Mouse (Mus musculus) erythroblast, adult 5-6 weeks (primary cell): ENCODE measurements around the gene Rnf130. TPM values are rescaled to one million over a fixed set of nuclear protein-coding genes. Genes with fewer than 3 reads are reported as not detected.

Experiments used
- ATAC-seq: replicated peaks from 2 replicates; pipeline ENCODE4 v1.8.0; 2016; ENCODE audit warnings: moderate number of reproducible peaks, mild to moderate bottlenecking, moderate TSS enrichment, inconsistent platforms; ENCODE audit not compliant: poor library complexity, low FRiP score, severe bottlenecking
- total RNA-seq, 2 experiments: library from RNA; stranded (forward) in 1 of 2; stranded (reverse) in 1 of 2; fragments of 150-400 nt in 1 of 2; fragments of 200-764, 138-1000 nt in 1 of 2; gene quantifications; 2 replicates each; pipeline versions ENCODE4 v1.2.3 to v1.2.4; 2015 to 2017; ENCODE audit warnings: low replicate concordance in 2 of 2

The Rnf130 gene
- 78.8 and 84.9 TPM in 2 replicates for total RNA-seq (2015; ENCODE audit: low replicate concordance)
- 45.4 and 63.6 TPM in 2 replicates for total RNA-seq (2017; ENCODE audit: low replicate concordance)

- peak; percentile 85 for ATAC-seq
Measured at GRCm38 (mm10) chr11:50024833-50025720, at the start of gene Rnf130. Rnf130 (plus strand) TSS chr11:50025346.

GRCm38 (mm10) chr11:49977963-49978568, 47.1 kb upstream of the Rnf130 start:
- ATAC-seq: no peak

GRCm38 (mm10) chr11:49978935-49979334, 46.2 kb upstream of the Rnf130 start:
- ATAC-seq: no peak

GRCm38 (mm10) chr11:49980681-49981235, 44.4 kb upstream of the Rnf130 start:
- ATAC-seq: no peak

GRCm38 (mm10) chr11:49981321-49981963, 43.7 kb upstream of the Rnf130 start:
- peak; percentile 76 for ATAC-seq

GRCm38 (mm10) chr11:49982094-49982493, 43.1 kb upstream of the Rnf130 start:
- no peak for ATAC-seq

GRCm38 (mm10) chr11:49982881-49983280, 42.3 kb upstream of the Rnf130 start:
- no peak for ATAC-seq

- ATAC-seq: no peak
Measured at GRCm38 (mm10) chr11:49983875-49984552, 41.1 kb upstream of the Rnf130 start.

GRCm38 (mm10) chr11:49985009-49985408, 40.1 kb upstream of the Rnf130 start:
- ATAC-seq: peak; percentile 75

- peak; percentile 44 for ATAC-seq
Measured at GRCm38 (mm10) chr11:49986277-49987036, 38.7 kb upstream of the Rnf130 start.

- no peak for ATAC-seq
Measured at GRCm38 (mm10) chr11:49994536-49994935, 30.6 kb upstream of the Rnf130 start.

- no peak for ATAC-seq
Measured at GRCm38 (mm10) chr11:49996398-49996797, 28.7 kb upstream of the Rnf130 start.

- no peak for ATAC-seq
Measured at GRCm38 (mm10) chr11:49997321-49997720, 27.8 kb upstream of the Rnf130 start.

- no peak for ATAC-seq
Measured at GRCm38 (mm10) chr11:50002853-50003252, 22.3 kb upstream of the Rnf130 start.

GRCm38 (mm10) chr11:50007776-50008175, 17.4 kb upstream of the Rnf130 start:
- no peak for ATAC-seq

- no peak for ATAC-seq
Measured at GRCm38 (mm10) chr11:50008231-50008630, 16.9 kb upstream of the Rnf130 start.

- ATAC-seq: no peak
Measured at GRCm38 (mm10) chr11:50013016-50013415, 12.1 kb upstream of the Rnf130 start.

GRCm38 (mm10) chr11:50016503-50016902, 8.6 kb upstream of the Rnf130 start:
- ATAC-seq: no peak

- ATAC-seq: no peak
Measured at GRCm38 (mm10) chr11:50017511-50017910, 7.6 kb upstream of the Rnf130 start.
